Mouse (Mus musculus): ENCODE measurements around the gene Trp53tg5.

DNA sequence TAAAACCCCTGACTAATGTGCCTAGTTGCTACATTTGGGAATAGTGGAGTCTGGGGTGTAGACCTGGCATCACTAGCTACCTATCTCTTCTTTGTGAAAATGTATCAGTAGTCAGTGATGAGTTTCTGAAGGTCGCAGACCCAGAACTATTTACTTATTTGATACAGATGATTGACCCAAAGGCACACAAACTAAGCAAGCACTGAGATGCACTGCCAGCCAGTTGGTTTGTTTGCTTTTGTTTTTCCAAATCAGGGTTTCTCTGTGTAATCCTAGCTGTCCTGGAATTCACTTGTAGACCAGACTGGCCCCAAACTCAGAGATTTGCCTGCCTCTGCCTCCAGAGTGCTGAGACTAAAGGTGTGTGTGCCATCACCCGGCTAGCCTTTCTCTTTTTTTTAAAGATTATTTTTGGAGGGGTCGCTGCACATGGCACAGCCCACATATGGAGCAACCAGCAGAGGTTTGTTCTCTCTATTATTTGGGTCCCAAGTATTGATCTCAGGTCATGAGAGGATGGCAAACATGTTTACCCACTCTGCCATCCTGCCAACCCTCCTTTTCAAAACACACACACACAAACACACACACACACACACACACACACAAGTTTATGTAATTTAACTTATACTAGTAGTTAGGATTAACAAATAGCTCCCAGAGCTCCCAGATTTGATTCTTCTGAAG, 28.0 kb downstream of the Trp53tg5 start:
- TF ChIP-seq CTCF (IDR thresholded peaks at IDR 0.05; ENCODE audit: low read depth) (no peak), EP300 (optimal IDR thresholded peaks at IDR 0.05) (no peak)

All from stomach, postnatal 0 days (tissue).